Mouse (Mus musculus) liver, adult 2 months (tissue): ENCODE results near the gene Odf3l1.

Experiments
- CTCF ChIP-seq: fragments of 200-500 bp; IDR thresholded peaks from 2 replicates; pipeline ENCODE4 v1.5.1; 2011; ENCODE audit warnings: low read depth, low read length, control low read depth
- POLR2A ChIP-seq: fragments of 200-500 bp; IDR thresholded peaks from 2 replicates; pipeline ENCODE4 v1.6.1; 2011; ENCODE audit warnings: low read length, control low read depth; ENCODE audit not compliant: insufficient read depth; ENCODE audit errors: extremely low read depth

DNA sequence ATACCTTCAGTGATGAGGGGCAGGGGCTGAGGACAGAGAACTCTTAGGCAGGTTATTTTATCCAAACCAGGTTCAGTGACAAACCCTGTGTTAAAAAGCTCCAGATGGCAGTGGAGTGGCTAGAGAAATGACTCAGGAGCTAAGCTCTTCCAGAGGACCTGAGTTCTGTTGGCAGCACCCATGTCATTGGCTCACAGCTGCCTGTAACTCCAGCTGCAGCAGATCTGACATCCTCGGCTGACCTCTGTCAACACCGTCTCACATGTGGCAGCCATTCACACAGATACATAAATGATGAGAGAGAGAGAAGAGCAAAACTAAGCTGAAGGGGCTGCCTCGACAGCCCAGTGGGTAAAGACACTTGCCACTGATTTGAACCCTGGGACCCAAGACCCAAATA lies 7.0 kb downstream of the Odf3l1 start:
- TF ChIP-seq CTCF (no peak), POLR2A (no peak)
